Mouse (Mus musculus) monocyte, adult 2 months (primary cell): ENCODE measurements around the gene Slc39a1.

Experiments used
- DNase-seq, 2 experiments: peaks; one replicate each; pipeline ENCODE4 v3.0.0; 2022; ENCODE audit warnings: low spot score in 2 of 2, low read depth in 1 of 2

Slc39a1 gene

DNA sequence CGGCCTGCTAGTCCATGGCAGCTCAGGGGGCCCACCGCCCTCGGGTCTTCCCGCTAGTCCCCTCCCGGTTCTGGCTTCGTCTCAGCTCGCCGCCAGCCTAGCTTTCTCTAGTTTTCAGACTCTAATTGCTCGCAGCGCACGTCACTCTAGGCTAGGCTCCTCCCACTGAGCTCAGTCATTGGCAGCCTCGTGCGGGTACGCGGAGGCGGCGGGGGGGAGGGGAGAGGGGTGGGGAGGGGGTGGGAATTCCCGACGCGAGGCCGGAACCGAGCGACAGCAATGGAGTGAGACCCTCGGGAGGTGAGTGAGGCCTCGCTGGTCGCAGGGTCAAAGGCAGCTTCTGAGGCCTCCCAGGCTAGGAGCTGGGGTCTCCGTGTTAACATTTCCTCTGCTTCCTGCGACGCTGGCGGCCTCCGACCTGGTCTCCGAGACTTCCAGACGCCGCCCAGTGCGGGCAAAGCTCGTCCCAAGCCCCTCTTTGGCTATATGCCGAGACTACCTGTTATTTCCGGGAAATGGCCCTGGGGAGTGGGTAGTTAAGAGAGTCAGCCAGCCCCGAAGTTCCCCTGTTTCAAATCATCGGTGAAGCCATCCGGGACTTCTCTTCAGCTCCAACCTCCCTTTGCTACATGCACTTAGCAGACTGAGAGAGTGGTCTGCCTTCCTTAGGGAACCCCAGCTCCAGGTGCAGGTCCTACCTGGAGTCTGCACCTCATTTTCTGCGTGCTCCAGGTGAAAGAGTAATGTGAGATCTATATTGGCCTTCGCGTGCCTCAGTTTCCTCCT, at the start of gene Slc39a1:
Gene Slc39a1, plus strand, starts transcription at position 213 of the 786 bp plus-strand sequence.
- peak in 1 of 2 experiments; percentile 75 for DNase-seq

DNA sequence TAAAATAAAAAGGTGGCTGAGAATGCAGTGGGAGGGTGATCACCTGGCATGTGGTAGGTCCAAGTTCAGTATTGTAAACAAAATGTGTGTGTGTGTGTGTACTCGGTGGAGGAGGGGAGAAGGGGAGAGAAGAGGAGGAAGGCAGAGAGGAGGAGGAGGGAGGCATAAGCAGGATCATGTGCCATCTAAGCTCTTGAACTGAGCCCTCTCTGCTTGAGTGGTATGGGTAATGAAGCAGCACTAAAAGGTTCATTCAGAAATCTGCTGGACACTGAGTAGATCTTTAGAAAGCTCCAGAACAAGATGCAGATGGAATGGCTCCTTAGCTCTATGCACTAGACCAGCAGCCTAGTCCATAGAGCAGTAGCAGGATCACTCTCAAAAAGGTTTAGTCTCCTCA, 45.1 kb upstream of the Slc39a1 start:
- DNase-seq = no peak

DNA sequence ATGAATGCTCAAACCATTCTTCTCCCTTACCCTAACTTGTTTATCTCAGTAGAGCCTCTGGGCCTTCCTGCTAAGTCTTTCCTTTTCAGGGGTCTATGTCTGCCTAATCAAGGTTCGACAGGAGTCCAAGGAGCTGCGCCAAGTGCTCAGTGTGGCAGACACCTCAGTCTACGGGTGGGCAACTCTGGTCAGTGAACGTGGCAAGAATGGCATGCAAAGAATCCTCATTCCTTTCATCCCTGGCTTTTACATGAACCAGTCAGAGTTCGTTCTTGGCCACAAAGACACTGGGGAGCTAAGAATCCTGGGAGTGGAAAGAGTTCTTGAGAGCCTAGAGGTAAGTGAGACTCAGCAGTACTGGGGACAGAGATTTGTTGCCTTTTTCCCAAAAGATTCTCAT, 44.4 kb upstream of the Slc39a1 start:
- DNase-seq = no peak

DNA sequence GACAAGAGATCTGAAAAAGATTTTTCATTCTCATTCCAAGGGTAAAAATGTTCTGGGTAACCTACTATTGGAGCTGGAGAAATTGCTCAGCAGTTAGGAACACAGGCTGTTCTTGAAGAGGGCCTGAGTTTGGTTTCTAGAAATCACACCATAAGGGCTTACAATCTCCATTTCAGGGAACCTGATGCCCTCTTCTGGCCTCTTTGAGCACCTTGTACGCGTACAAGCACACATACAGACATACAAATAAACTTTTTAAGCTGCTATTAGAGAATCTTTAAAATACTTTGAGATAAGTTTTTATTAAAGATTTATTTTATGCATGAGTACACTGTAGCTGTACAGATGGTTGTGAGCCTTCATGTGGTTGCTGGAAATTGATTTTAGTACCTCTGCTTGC, 43.4 kb upstream of the Slc39a1 start:
- DNase-seq = no peak

DNA sequence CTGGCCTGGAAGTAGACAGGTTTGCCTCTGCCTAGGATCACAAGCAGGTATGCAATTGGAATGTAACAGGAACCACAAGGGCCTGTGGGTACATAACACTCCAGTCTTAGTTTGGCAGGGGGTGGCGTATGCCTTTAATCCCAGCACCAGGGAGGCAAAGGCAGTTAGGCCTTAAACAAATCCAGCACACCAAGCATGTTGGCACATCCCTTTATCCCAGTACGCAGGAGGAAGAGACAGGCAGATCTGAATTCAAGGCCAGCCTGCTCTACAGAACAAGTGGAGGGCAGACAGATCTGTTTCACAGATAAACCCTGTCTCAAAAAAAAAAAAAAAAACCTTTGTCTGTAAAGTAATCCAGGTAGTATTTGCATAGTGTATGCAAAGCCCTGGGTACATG, 39.3 kb upstream of the Slc39a1 start:
- no peak for DNase-seq

DNA sequence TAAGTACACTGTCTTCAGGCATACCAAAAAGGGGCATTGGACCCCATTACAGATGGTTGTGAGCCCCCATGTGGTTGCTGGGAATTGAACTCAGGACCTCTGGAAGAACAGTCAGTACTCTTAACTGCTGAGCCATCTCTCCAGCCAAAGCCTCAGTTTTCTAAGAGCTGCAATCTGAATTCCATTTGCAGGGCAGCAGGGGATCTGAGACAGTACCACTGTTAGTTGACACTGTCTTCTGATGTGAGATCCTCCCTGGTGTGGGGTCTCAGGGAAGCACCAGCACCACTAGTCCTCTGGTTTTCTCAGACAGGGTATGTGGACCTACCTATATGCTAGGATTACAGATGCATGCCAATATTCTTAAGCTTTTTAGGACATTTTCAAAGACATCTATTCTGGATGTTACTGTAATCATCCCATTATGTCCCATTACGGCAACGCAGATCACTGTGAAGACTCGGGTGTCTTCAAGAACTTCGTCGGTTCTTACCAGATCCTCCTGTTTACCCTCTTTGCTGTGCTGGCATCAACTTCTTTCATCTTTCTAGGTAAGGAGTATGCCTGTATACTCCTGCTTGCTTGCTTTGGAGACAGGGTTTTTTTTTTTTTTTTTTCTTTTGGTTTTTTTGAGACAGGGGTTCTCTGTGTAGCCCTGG, 37.9 kb upstream of the Slc39a1 start:
- no peak for DNase-seq

DNA sequence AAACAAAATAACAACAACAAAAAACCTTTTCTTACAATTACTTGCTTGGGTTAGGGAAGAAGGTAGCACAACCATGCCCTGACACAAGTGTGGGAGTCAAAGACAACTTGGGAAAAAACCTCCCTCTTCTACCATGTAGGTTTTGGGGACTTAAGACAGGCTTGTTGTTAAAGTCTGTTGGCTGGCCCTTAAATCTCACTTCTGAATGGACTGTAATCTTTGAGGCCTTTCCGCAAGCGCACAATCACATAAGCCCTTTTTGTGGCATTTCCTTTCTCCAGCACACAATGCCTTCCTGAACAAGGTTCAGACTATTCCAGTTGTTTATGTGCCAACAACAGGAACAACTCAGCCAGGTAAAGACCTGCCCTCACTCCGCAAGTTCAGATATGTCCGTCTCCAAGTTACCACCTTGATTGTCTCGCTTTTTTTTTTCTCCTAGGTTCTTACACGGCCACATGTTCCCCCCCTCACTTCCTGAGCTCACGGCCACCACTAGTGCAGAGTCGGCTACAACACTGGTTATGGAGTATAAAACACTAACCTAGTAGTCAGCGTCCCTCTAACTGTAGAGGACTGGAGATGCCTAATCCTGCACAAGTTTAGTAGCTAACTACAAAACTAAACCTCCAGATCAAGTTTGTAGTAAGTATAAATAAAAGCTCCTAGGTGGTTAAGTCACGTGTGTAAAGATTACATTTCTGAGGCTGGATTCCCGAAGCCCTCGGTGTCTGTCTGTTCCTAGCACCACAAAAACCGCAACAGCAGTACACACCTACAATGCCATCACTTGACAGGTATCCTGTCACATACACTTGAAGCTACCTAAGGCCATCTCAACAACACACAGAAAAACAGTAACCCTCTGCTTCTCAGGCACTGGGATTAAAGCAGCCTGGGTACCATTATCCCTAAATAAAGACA, 36.2 kb upstream of the Slc39a1 start:
- no peak for DNase-seq

DNA sequence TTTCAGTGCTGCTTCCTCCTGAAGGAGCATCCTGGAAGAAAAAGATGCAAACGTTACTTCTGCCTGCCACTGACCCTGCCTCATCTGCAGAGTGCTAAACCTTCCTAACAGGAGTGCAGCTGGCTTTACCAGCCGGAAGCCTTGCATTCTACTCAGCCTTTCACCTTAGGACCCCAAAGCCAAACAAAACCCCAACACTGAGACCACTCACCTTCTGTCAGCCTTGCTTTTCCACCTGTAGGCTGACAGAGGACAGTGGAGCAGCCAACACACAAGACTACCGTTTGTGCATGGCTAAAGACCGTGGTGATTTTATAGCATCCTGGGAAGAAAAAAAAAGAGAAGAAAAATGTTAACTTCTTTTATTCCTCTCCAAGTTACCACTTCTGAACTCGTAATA, 35.2 kb upstream of the Slc39a1 start:
- no peak for DNase-seq

DNA sequence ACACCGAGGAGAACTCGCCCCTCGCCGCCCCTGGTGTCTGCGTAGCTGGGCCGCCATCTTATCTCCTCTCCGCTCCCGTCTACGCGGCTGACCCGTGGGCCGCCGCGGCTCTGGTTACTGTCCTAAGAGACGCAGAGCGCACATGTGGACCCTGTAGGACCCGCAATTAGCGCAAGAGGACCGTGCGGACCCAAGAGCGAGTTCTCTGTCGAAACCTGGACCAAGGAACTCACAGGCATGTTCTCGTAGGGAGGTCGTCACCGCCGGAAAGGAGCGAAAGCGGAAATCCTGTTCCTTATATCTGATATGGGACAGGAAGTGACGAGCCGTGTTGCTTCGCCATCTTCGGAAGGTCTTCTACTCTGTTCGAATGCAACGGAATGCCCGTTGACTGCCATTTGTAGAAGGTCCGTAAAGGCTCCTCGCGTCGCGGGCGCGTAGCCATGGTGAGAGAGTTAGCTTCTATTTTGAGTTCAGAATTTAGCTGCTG, 34.5 kb upstream of the Slc39a1 start, which contains the start of the genes Rps27 and Rab13:
Gene Rps27, minus strand, starts transcription at position 275 of the 490 bp plus-strand sequence.
Gene Rab13, plus strand, starts transcription at position 319 of the 490 bp plus-strand sequence.
- DNase-seq = peak; percentile 79 to 87

DNA sequence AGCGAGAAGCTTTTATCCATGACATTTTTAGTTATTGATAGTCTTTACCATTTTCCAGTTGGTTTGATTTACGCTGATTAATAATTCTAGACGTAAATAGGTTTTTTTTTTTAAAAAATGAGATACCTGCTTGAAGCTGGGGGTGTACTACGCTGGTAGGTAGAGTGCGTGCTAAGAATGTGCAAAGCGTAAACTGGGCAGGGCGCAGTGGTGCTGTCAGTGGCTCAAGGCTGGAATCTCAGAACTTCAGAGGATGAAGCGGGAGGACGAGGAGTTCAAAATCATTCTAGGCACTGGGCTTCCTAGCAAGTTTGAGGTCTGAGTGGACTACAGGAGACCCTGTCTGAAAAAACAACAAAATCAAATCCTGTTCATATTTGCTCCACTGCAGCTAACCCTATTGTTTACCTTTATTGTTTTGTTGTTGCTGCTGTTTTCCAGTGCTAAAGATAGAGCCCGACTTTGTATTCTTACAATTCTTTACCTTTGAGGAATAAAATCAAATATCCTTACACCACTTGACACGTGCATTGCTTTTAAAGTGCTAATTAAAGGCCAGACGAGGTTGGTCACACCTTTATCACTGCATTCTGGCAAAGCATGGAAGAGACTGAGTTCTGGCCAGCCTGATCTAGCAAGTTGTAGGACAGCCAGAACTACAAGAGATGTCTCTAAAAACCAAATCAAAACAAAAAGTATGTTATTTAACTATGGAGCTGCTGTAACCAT, 33.9 kb upstream of the Slc39a1 start:
- DNase-seq = no peak

DNA sequence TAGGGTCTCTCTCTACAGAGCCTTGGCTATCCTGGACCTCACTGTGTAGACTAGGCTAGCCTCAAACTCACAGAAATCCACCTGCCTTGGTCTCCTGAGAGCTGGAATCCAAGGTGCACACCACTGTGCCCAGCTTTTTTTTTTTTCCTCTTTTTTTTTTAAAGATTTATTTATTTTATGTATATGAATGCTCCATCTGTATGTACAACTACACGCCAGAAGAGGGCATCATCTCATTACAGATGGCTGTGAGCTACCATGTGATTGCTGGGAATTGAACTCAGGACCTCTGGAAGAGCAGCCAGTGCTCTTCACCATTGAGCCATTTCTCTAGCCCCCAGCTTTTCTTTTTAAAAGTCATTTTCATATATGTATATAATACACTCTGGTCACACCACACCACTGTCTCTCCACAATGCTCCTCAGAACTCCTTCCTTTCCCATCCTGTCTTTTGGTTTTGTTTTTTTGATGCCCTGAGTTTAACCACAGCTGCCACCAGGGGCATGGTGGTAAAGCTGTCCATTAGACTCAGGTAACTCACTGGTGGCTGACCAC, 32.1 kb upstream of the Slc39a1 start:
- DNase-seq = no peak

DNA sequence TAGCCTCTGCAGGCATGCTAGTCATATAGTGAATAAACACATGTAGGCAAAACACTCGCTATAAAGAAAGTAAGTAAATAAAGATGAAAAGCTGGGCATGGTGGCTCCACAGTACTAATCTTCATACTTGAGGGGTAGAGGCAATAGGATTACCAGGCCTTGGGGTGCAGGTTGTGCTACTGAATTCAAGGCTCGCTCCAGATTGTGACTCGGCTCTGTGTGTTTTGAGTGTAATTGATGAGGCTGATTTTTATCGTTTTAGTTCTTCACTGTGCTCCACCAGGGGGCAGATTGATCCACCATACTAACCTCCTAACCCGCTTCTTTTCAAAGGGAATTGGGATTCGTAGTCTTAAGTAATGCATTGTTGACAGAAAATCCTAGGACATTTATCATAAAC, 27.9 kb upstream of the Slc39a1 start:
- no peak for DNase-seq

DNA sequence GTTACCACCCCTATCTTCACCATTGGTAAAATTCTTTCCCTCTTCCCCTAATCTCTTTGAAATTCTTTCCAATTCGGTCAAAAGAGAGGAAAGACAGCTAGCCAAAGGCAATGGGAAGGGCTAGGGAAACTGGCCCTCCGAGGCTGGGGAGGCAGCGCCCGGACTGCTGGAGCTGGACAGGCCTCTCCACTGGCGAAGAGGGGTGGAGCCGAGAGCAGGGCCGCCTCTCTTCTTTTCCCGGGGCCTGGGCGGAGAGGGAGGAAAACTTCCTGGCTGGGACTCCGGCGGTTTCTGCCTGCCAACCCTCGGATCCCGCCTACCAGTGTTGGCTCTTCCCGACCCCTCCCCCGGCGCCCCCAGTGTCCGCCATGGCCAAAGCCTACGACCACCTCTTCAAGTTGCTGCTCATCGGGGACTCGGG, 27.4 kb upstream of the Slc39a1 start:
- DNase-seq = no peak

DNA sequence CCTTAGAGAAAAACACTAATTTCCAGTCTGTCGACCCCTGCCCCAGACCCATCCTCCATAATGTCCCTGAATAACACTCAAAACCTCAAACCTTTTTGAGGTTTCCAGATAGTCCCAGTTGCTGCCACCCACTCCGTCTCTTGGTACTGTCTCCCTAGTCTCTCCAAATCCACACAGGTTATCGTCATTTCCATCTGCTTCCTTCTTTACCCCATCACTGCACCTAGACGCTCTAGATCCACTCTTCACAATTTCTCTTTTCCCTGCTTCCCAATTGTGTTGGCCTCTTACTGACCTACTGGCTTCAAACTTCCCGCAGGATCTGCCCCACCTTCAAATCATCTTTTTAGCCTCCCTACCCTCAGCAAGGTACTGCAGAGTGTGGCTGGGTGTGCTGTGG, 26.8 kb upstream of the Slc39a1 start:
- no peak for DNase-seq

DNA sequence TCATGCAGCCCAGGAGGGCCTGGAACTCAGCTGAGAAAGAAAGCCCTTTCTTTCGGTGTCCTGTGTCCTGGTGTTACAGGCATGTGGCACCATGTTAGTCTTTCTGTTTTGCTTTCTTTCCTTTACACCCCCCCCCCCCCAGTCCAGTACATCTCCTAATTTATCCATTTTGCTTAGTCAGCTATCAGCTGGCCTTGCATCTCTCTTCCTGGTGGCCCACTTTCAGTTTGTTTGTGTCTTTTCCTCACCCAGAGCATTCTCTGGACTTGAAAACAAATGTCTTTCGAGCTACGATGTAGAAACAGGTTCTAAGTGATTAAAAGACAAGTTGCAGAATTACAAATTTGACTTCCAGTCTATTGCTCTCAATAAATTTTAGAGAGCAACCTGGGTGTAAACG, 25.5 kb upstream of the Slc39a1 start:
- no peak for DNase-seq

DNA sequence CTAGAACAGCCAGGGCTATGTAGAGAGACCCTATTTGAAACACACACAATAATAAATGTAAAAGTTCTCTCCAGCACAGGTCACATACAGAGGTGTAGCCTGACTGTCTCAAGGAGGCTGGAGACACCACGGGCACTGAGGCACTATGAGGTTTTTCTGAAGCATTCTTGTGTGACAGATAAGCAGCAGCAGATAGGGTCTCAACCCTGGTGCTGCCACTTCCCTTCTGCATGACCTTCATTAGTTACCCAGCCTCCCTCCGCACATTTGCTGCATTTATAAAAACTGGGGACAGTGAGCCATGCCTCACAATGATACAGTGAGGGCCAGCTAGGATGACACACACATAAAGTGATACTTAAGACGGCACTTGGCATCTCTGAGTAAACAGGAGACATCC, 25.0 kb upstream of the Slc39a1 start:
- DNase-seq = no peak

DNA sequence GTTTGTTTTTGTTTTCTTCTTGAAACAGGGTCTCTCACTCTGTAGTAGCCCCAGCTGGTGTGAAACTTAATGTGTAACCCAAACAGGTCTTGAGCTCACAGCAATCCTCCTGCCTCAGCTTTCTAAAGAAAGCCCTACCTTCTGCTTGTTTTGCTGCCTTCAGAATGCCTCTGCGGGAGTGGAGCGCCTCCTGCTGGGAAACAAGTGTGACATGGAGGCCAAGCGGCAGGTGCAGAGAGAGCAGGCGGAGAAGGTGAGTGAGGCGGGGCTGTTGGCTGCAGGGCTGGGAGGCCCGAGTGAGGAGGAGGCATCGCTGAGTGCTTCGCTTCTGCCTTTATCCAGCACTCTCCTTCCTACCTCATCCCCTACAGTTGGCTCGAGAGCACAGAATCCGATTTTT, 23.6 kb upstream of the Slc39a1 start:
- no peak for DNase-seq

DNA sequence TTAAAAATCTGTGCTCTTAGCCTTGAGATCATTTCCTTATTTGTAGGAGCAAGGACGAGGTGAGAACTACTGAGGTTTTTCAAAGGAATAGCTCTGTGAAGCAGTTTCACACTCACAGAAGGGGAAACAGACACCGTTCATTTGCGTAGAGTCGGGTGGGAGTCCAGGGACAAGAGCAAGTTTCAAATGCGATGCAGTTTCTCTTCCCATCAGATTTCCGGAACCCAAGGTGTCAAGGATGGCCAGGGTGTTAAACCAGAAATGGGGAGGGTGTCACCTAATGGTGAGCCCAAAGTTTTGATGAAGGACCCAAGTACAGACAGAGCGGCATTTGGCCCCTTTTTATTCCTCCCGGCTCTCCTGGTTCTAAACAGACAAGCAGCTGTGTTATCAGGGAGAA, 16.9 kb upstream of the Slc39a1 start:
- no peak for DNase-seq

DNA sequence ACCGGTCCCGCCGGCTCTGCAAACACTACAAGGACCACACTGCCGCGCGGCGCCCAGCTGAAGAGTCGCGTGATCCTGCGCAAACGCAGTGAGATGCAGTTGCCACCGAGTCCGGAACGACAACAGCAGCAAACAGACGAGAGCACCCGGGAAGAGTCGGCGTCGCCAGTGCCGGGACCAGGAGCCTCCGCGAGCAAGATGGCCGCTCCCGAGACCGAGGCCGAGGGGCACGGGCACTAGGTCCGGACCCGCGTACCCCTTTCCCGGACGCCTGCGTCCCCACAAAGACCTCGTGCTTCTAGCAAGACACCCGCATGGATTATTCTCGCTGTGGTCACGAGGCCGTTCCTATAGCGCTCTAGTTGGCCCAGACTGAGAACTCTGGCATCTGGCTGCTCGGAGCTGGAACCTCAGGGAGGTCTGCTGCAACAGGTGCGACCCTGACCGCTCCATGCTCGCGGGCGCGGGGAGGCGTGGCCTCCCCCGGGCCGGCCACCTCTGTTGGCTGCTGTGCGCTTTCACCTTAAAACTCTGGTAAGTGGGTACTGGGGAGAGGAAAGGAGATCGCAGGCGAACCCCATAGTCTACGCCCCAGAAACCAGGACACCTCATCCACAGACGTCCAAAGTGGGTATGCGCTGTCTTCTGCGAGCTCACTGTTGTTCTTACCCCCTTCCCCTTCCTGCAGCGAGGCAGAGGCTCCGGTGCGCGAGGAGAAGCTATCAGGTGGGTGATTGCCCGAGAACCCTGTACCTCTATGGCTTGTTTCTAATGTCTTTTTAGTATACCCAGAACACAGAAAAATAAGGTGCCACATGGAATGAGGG, 16.3 kb upstream of the Slc39a1 start, which contains the start of gene Jtb:
Gene Jtb, plus strand, starts transcription at position 91 of the 827 bp plus-strand sequence.
- peak; percentile 78 to 83 for DNase-seq
